Mouse (Mus musculus) megakaryocyte, embryonic 14.5 days (primary cell): ENCODE measurements around the gene Vps45.

ENCODE experiments used
- FLI1 ChIP-seq: IDR thresholded peaks from 2 replicates; pipeline ENCODE4 v1.6.1; 2012; ENCODE audit warnings: low read length, inconsistent platforms, mixed read lengths
- GATA1 ChIP-seq: IDR thresholded peaks from 3 replicates; pipeline ENCODE4 v1.6.1; 2012; ENCODE audit warnings: mixed read lengths, low read length, inconsistent platforms, borderline replicate concordance

DNA sequence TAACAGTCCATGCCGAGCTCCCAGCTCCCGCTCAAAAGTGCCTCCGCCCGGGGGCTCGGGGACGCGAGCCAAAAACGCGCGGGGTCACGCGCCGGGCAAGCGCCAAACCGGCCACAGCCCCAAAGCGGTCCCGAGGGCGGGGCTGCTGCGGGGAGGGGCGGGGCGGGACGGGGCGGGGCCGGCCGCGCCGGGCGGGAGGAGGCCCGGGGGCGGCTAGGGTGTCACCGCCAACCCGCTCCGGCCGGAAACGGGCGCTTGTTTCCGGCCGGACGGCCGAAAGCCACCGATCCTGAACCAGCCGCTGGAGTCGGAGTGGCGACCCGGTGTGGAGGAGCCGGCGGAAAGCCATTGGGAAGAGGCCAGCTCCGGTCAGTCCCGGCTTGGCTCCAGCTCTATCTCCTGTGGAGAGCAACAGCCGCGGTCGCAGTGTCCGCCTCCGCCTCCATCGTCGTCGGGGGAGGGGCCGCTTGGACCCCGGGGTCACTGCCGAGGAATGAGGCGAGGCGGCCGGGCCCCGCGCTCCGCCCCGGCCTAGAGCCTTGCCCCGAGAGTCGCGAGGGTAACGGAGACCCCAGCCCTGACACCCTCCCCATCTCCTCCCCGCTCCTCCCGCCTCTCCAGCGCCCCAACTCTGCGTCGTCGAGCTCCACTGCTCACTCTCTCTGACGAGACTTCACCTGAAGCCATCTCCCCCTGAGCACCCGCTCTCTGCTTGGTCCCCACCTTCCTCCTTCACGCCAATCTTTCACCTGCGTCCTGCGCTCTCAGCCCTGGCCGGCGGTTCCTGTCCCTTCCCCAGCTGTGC lies 46.2 kb upstream of the Vps45 start, which contains the start of gene Otud7b:
- TF ChIP-seq GATA1 (no peak), FLI1 (peak; percentile 16; the same call in 1 of the 2 replicates)
